Comparison of ENCODE assay signal across 20 mouse cellular contexts in the genomic region with DNA sequence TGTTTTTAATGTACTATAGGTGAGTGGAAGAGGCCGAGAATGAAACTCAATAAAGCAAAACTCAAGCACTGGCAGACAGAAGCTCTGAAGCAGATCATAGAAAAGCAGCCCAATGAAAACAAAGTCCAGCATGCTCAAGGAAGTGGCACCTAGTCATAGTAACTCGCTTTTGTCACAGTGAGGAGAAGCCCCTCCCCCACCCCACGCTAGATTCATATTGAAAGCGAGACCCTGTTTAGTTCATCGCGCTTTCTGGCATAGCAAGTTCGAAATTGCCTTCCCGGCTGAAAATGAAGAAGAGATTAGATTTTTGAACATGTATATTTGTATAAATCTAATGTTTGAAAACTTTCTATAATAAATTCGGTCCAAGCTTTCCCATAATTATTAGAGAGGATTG.
DNase-seq lines count a peak whose midpoint lies in the region; ATAC-seq lines count a peak whose summit lies in the region.
"Had no signal": no experiment of that assay in that cellular context is flagged by ENCODE, and none has a peak within 500 bp of the region (broad histone marks: within the 10 kb centered on the region; RNA-seq: fewer than 3 reads in every experiment).

No protein-coding gene starts in this region.

- peak; percentile 43 for ATAC-seq in CD4-positive, CD25-positive, alpha-beta regulatory T cell, adult 4 months
- ATAC-seq: activated CD4-positive, CD25-positive, alpha-beta regulatory T cell, adult 4 months; forebrain, embryonic 14.5 days; forebrain, embryonic 16.5 days; Patski had no signal

- DNase-seq in heart, adult 11 months, result peak; percentile 63
- DNase-seq in heart, adult 9 months (ENCODE audit: low spot score in 2 of 2), result no peak
- DNase-seq in induced T-regulatory cell, adult 2 months (ENCODE audit: low read depth), result peak; percentile 73
- DNase-seq in spleen, postnatal 4 days (ENCODE audit: low spot score in 2 of 2), result no peak
- DNase-seq in adipocyte (ENCODE audit: low spot score), result no peak
- DNase-seq: adrenal gland, adult 2 months; adrenal gland, postnatal 10 days; adrenal gland, postnatal 25 days; cerebellum, adult 11 months; cerebellum, adult 18-20 months; cerebellum, adult 8-10 months; cerebellum, adult 9-11 months; cerebellum, postnatal 14 days; cerebellum, postnatal 36 days; embryo, embryonic 11 days had no signal

Comparison
In these comparisons a context has a peak if more than half of its experiments do, and no peak if none do; other contexts are left out.
1. DNase-seq: peak in heart, adult 11 months (single experiment) and induced T-regulatory cell, adult 2 months (single experiment); none in heart, adult 9 months (0 of 2), spleen, postnatal 4 days (0 of 2) and adipocyte (single experiment).